Mouse (Mus musculus) inflammation-experienced regulatory T-cells, adult 6 months (primary cell): ENCODE results near the gene Ppbp. TPM values are rescaled to one million over a fixed set of nuclear protein-coding genes. Genes with fewer than 3 reads are reported as not detected.

Experiments used
- ATAC-seq: one replicate; pipeline ENCODE4 v1.8.0; 2017
- polyA plus RNA-seq, 3 experiments: library from polyadenylated mRNA; unstranded; fragments of 100-300 nt; shearing (Covaris generic); gene quantifications; one replicate each; pipeline ENCODE4 v1.2.1; 2017

Ppbp gene
- polyA plus RNA-seq: under 1 TPM in 1 of 3 experiments, not detected in 2; 0.67 TPM

GRCm38 (mm10) chr5:90768218-90768617, at the start of gene Ppbp:
Gene Ppbp, plus strand, starts transcription at chr5:90768518.
- no peak for ATAC-seq

DNA sequence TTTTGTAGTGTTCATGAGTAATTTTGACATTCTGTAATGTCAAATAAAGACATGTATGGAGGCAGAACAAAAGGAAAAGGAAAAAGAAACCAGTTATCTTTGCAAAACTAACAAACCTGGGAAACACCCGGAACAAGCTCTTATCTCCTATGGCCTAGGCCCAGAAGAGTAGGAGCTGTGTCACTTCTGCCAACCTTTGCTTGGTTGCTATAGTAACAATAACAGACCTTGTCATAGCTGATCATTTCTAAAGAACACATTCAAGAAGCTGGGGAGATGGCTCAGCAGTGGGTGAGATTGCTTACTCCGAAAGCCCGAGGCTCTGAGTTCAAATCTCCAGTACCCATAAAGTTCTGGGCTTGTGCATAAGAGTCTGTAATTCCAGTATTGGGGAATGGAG, 45.7 kb upstream of the Ppbp start:
- no peak for ATAC-seq

- ATAC-seq: no peak
Measured at GRCm38 (mm10) chr5:90728254-90728653, 40.1 kb upstream of the Ppbp start.

DNA sequence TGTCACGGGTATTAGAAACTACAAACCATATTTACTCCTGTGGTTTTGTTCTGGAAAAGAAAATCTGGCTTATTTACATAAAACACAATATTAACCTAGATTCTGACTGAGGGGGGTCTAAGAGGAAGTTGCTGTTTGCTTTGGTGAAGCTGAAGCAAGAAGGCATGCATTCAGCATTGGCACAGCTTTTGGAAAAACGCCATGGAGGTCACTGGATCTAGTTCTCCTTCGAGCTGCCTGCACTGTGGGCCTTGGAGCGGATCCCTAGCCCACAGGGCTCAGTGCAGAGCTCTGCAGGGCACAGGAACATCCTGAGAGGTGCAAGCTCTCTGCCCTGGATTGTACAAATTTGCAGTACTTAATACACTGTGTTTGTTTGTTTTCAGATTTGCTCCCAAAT, 36.8 kb upstream of the Ppbp start:
- ATAC-seq: no peak

DNA sequence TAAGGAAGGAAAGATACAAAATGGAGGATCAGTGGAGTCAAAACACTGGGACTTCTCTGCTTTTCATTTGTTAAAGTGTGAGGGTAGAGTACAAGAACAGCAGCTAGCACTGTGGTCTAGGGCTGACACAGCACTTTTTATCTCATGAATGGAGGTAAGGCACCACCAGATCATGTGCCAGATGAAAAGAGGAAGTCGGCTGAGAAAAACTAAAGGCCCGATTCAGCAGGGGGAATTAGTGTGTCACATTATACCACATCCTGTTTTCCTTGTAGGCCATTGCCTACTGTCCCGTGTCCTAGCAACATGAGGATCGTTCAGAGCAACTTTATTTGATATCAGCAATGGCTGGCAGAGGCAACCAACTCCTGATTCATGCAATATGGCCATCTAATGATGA, 26.3 kb upstream of the Ppbp start:
- ATAC-seq: peak; percentile 81

- no peak for ATAC-seq
Measured at GRCm38 (mm10) chr5:90753934-90754333, 14.4 kb upstream of the Ppbp start.

GRCm38 (mm10) chr5:90758020-90758605, 10.2 kb upstream of the Ppbp start:
- no peak for ATAC-seq

DNA sequence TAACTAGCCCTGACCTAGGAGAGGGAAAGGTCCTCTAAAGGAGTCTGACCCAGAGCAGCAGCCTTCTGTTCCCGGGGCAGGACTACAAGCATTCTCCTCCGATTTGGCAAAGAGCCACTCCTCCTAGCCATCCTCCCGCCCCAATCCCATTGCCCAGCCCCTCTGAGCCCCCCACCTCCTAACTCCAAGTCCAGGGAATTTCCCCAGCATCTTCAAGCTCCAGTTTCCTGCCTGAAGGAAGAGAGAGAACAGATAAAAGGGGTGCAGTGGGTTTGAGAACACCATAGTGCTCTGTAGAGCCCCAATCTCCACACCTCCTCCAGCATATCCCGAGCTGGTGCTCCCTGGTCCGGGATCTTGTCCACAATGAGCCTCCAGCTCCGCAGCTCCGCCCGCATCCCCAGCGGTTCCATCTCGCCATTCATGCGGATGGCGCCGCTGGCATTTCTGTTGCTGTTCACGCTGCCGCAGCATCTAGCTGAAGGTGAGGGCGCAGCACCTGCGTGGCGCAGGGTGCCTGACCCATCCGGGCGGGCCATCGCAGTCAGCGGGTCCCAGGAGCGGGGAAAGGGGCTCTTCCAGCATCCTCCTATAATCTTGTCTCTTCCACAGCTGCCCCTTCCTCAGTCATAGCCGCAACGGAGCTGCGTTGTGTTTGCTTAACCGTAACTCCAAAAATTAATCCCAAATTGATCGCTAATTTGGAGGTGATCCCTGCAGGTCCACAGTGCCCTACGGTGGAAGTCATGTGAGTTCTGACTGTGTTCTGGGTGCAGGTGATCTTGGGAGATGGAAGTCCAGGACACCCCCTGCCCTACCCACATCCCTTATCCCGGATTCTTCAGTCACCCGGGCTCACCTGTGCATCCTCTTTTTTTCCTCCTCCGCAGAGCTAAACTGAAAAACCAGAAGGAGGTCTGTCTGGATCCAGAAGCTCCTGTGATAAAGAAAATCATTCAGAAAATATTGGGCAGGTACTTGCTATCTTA, 8.9 kb upstream of the Ppbp start, which contains the start of gene Cxcl5:
TSS of gene Cxcl5 (plus strand) at position 284 of the 989 bp plus-strand sequence.
- no peak for ATAC-seq

DNA sequence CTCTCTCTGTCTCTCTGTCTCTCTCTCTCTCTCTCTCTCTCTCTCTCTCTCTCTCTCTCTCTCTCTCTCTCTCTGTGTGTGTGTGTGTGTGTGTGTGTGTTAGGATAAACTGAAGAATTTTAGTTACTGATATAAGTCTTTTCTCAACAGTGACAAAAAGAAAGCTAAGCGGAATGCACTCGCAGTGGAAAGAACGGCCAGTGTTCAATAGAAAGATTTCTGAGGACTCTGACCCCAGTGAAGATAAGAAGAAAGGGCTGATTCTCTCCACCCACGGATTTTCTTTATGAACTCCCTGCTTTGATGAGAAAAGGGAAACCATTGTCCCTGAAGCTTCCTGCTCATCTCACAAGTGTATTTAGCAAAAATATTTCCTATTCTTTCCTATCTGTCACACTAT, 8.0 kb upstream of the Ppbp start:
- ATAC-seq: no peak

DNA sequence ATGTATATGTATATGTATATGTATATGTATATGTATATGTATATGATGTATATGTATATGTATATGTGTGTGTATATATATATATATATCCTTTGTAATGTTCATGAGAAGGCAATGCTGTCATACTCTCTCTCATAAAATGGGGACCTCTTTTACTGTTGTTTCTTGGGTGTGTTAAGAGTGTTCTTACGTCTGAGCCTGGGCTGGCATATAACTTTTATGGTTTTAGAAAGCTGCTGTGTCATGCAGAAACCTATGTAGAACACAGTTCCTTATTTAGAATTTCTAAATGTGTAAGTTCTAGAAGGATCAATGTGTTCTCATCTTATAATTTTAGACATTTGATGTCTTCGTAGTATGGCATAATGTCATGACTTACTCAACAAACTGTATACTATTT, 7.5 kb upstream of the Ppbp start:
- no peak for ATAC-seq

- no peak for ATAC-seq
Measured at GRCm38 (mm10) chr5:90761834-90762233, 6.5 kb upstream of the Ppbp start.

DNA sequence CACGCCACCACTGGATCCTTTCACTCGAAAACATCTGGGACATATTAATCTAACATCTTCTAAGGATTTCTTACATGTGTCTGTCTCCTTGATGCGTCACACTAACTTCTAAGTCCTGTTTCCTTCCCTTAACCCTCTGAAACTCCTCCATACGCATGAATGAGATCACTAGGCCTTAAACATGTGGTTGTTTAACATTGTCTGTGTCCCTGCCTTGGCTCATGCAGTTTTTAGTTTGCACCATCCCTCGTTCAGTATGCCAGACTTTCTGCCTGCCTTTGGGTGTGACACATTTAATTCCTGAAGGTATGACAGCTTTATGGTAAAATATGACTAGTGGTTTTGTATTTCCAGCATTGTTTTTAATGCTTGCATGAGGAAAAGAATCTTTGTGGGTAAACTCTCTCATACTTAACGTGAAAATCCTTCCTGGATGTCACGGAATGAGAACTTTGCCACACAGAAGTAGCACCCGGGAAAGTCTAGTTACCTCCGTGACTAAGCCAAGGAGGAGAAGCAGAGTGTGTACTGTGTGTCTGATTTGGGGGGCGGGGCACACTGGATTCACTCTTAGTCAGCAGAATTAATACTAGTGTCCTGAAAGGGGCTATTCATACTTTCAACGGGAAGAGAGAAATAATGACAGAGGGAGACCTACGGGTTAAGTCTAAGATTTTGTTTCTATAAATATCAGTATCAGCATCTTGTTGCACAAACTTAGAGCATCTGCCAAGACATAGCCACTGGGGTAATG, 4.2 kb upstream of the Ppbp start:
- ATAC-seq: no peak

DNA sequence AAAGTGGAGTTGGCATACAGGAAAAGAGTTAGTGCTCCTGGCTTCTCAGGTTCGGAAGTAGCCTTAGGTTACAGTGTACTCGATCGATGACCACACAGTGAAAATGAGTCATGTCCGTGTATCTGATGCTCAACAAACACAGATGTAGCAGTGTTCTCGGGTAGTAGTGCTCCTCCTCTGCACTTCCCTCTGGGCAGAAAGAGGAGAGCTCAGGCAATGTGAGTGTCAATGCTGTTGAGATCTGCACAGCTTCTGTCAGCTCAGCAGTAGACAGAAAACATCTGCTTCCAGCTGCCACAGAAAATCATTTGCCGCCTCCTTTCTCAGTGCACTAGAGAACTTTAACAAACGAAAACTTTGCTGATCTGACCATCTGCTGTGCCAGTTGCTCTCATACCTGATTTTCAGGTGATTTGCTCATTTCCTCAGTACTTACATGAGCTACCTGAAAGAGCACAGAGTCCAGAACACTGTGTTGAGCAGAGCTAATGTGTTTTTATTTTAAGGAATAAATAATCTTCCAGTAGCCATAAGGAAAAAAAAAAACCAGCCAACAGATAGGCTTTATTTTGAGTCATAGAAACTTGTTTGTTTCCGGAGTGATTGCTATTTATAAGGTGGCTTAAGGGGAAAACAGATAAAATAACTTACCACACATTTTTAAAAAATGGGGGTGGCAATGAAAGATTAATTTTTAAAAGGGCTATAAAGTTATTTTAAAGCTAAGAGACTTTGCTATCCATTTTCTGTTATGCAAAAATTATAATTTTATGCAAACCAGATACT, 2.3 kb upstream of the Ppbp start:
- ATAC-seq: no peak

- ATAC-seq: no peak
Measured at GRCm38 (mm10) chr5:90771369-90771768, 3.1 kb downstream of the Ppbp start.

GRCm38 (mm10) chr5:90771880-90772653, 3.7 kb downstream of the Ppbp start, which contains the start of gene Pf4:
Gene Pf4, plus strand, starts transcription at chr5:90772435.
- ATAC-seq: no peak

- ATAC-seq: no peak
Measured at GRCm38 (mm10) chr5:90775562-90775961, 7.2 kb downstream of the Ppbp start.

GRCm38 (mm10) chr5:90777621-90778020, 9.3 kb downstream of the Ppbp start:
- no peak for ATAC-seq

DNA sequence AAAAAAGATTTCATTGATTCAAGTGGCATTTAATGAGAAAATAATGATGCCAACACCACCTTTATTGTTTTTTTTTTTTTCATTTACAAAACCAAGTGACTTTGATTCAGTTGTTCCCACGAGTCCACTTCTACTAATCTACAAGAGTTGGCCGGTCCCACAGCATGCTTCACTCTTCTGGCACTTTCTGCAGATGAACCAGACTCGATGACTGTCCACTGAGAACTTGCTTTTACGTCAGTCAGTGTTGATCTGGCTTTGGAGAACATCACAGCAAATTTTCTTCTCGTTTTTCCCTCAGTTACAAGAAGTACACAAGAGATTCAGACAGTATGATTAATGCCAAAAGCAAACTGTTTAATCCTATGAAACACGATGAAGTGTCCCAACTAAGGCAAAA, 10.5 kb downstream of the Ppbp start:
- ATAC-seq: no peak

DNA sequence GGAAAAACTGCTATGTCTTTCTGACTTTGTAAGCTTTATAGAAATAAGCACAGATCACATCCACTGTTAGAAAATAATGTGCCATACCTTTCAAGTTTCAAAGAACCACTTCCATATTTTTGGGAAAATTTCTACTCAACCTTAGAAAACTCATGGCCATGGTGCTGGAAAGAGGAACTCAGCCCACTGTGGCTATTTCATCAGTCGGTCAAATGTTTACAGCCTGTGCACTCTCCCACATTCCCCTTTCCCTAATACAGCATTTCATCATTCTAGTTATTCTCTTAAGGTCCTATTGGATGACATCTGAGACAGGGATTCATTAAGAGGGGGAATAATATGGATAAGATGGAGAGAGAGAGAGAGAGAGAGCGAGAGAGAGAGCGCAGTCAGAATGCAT, 15.4 kb downstream of the Ppbp start:
- ATAC-seq: no peak

- no peak for ATAC-seq
Measured at GRCm38 (mm10) chr5:90785659-90786588, 17.6 kb downstream of the Ppbp start, which contains the start of gene Cxcl3. Gene Cxcl3, plus strand, starts transcription at chr5:90786103.
